Mouse (Mus musculus): Measurements from ENCODE around the gene Cdk14.

DNA sequence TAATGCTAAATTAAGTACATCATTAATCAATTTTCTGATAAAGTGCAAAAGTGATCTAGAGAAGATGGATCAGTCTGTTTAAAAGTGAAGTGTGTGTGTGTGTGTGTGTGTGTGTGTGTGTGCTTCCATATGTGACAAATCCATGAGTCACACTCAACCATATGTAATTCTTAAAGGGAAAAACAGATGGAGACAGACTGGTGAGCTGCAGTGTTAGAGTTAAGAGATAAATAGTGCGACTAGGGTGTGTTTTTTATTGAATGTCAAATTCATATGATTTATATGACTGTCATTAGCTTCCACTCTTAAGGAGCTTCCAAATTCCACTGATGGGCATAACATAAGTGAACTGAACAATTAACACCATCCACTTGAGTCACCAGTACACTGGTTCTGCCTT, 260.6 kb downstream of the Cdk14 start:
- TF ChIP-seq CTCF (IDR thresholded peaks at IDR 0.05; ENCODE audit: extremely low read depth, insufficient read depth, insufficient read length, insufficient replicate concordance) (no peak), POLR2A (IDR thresholded peaks at IDR 0.05; ENCODE audit: low read depth, low read length) (no peak)

Data from spleen, adult 2 months (tissue).